Mouse (Mus musculus): Measurements from ENCODE around the gene Ubr4.
"Not testable (repeated sequence)": the region's sequence is repeated elsewhere in the genome, so short reads cannot be mapped to it uniquely, and the experiment has no call there.

The Ubr4 gene

DNA sequence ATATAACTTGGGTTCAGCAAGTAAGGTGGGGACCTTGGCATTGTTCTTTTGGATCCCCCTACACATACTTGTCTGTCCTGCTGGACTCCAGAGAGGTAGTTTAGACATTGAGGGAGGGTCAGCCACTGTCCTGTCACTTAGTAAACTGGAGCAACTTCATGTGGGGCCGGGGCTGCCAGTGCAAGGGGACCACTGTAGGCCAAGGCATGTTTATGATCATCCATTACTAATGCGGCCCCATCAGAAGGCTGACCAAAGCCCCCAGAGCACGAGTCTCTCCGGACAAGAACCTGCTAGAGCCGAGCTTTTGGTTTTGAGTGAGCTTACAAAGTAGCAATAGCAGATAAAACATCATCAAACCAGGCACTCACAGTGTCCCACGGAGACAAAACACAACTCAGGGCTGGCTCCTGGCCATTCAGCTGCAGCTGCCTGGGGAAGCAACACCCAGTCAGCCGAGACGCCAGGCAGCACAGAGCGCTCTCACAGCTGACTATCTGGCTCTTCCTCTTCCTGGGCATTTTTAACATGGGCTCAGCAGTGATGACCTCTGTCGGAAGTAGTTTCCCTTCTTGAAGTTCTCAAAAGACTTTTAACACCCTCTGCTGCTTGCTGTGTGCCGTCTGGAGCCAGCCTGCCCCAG, 138.1 kb downstream of the Ubr4 start:
- peak; percentile 36 for DNase-seq

GRCm38 (mm10) chr4:139491541-139492170, 139.2 kb downstream of the Ubr4 start:
- peak; percentile 29 for DNase-seq

GRCm38 (mm10) chr4:139492258-139492833, 139.9 kb downstream of the Ubr4 start:
- DNase-seq: peak; percentile 31

GRCm38 (mm10) chr4:139493227-139494025, 141.0 kb downstream of the Ubr4 start:
- DNase-seq: peak; percentile 88

- DNase-seq: peak; percentile 46
These were observed 148.4 kb downstream of the Ubr4 start for GRCm38 (mm10) chr4:139500814-139501213.

DNA sequence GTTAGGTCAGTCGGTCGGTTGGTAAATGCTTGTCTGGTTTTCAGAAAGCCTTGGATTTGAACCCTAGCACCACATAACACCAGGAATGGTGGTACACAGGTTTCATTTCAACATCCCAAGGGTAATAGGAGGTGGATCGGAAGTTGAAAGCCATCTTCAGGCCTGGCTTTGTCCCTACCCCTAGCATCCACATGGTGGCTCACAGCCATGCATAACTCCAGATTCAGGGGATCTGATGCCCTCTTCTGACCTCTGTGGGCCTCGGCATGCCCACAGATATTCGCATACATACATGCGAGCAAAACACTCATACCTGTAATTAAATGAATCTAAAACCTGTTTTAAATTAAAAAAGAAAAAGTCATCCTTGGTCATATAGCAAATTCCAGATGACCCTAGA, 149.3 kb downstream of the Ubr4 start:
- DNase-seq: no peak

DNA sequence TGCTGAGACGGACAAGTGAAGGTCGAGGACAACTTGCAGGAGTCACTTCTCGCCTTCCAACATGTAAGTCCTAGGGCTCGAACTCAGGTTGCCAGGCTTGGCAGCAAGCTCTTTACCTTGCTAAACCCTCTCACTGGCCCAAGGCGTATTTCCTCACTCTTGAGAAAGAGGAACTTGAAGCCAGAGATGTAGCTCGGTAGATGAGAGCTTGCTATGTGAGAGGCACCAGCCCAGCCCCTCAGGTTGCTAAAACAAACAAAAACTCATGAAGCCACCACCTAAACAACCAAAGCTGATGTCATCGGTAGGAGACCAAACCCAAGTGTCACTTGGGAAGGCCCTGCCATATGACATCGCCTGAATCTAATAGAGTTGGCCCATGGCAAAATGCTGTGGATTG, 151.5 kb downstream of the Ubr4 start:
- DNase-seq: no peak

- no peak for DNase-seq
These were observed 153.3 kb downstream of the Ubr4 start for GRCm38 (mm10) chr4:139505716-139506115.

- no peak for DNase-seq
These were observed 154.3 kb downstream of the Ubr4 start for GRCm38 (mm10) chr4:139506727-139507126.

DNA sequence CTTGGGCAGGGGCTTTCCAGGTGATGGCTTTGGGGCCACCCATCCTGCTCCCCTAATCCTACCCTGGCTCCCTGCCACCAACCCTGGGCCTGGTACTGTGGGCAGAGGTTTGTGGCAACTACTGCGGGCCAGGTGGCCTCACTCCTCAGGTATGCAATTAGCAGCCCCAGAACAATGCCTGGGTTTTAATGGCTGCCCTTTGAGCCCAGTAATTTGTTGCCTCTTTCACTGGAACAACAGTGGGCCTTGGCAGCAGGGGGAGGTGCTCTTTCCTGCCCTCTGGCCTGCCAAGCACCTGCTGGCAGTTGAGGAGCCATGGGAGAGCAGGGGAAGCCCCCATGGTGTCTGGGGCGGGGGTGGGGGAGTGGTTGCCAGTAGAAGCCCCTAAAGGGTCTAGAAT, 156.7 kb downstream of the Ubr4 start:
- DNase-seq: no peak

DNA sequence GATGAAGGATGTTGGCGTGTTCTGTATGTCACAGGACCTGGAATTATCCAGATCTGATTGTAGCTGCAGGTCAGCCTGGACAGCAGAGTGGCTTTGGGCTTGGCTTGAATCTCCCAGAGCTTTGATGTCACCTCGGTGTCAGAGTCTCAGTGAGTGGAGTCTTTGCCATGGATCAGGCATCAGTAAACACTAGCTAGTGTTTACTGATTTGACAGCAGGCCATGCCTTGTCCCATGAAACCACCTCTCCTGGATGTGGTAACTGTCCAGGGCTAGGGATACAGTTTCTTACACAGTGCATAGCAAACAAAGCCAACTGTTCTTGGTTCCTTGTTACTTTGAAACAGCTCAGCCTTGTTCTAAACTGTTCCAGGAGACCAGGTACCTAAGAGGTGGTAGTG, 159.1 kb downstream of the Ubr4 start:
- no peak for DNase-seq

DNA sequence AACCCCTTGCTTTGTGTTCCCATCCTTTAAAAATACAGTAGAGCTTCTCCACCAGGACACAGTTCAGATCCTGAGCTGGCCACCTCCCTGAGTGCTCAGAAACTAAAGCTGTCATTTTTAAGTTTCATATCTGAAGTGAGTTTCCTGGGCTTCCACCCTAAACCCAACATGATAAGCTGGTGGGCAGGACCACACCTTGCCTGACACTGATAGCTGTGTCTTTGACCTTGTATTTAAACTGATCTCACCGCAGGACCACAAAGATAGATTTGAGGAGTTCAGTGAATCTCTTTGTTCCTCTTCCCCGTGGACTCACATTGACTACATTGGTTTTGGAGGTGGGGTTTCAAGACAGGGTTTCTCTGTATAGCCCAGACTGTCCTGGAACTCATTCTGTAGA, 160.6 kb downstream of the Ubr4 start:
- DNase-seq: no peak

DNA sequence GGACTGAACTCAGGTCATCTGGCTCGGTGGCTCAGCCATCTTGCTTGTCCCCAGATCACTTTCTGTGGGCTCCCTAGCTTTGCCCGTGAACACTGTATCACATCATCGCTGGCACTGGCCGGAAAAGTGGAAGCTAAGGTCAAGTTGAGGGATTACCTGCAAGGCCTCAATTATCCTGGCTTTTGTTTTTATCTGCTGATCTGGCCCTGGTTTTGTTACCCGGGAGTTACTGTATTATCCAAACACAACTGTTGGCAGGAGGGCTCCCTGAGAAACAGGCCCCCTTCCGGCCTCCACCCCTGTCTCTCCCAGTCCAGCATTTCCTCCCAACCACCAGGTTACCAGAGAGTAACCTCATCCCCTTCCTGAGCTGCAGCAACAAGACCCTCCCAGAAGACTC, 166.8 kb downstream of the Ubr4 start:
- no peak for DNase-seq

DNA sequence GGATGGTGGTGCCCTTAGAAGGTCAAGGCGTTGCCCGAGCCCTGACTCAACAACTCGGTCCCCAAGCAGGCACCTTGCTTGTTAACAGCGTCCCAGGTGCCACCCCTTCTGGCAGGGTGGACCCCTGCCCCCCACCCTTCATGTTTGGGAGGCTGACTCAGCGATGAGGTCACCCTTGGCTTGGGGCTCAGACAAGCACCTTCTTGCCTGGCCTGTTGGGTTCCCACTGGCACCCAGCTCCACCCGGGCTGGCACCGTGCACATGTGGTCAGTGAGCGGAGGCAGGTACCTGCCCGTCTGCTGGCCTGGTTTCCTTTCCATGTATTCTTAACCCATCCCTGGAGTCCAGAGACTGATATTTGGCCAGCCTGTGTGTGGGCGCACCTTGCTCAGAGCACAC, 169.5 kb downstream of the Ubr4 start:
- DNase-seq: no peak

DNA sequence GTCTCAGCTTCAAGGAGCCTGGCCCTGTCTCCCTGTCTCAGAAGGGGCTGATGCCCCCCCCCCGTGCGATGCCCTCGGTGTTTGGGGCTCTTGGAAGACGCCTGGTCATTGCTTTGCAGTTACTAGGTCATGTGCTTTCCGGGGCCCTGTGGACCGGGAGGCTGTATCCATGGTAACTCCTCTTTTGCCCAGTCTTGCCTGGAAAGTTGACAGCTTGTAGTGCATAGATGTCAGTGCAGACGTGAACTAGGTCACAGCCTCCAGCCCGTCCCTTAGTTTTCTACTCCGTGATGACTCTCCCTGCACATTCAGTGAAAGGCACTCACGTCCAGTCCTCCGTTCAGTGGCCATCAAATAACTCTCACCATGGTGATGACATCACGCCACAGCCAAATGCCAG, 174.1 kb downstream of the Ubr4 start:
- peak; percentile 45 for DNase-seq

GRCm38 (mm10) chr4:139530248-139530647, 177.8 kb downstream of the Ubr4 start, which contains the start of gene Iffo2:
Iffo2 (plus strand) TSS chr4:139530548.
- not testable (repeated sequence) for DNase-seq

- DNase-seq: no peak
These were observed 179.7 kb downstream of the Ubr4 start for GRCm38 (mm10) chr4:139532081-139532480.

DNA sequence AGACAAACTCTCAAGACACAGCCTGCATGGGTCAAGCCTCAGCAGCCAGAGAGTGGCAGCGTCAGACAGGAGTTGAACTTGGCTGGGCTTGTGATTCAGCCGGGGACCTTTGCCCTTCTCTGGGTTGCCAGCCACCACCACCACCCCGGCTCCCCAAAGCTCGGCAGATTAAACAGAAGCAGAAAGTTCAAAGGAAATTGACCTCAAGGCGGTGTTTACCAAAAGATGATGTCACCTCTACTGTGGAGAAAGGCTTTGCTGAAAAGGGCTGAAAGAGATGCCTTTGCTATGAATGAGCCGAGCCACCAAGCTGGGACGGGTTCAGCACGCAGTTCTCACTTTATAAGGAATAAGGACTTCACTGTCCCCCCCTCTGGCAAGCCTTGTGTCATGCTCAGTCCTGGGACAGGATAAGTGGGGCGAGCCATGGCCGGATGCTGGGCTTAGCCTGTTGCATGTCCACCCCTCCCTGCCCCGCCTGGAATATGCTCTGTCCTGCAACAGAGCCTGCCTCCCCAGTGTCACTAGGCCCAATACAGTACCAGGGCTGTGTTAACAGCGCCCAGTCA, 182.8 kb downstream of the Ubr4 start:
- no peak for DNase-seq

- DNase-seq: no peak
These were observed 183.3 kb downstream of the Ubr4 start for GRCm38 (mm10) chr4:139535719-139536118.

DNA sequence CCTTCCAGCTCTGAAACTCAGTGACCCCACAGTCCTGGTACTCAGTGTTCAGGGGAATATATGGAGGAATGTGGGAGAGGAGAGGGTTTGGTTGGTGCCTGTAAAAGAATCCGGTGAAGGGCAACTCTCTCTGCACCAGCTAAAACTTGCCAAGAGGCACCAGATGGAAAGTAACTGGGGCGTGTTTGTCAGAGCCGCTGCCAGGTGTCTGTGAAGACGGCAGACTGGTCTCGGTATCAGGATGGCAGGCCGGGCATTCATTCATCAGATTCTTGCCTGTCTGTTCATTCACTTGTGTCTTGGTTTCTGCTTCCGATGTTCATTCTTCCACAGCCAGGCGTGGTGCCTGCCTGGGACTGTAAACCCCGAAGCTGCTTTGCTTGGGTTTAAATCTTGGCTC, 184.3 kb downstream of the Ubr4 start:
- peak; percentile 62 for DNase-seq
